Mouse (Mus musculus) cerebellum, adult 2 months (tissue): ENCODE measurements around the gene Epas1.

Experiments used
- CTCF ChIP-seq: fragments of 200-500 bp; IDR thresholded peaks from 2 replicates; pipeline ENCODE4 v1.5.1; 2011; ENCODE audit warnings: low read depth, mild to moderate bottlenecking, control low read depth, low read length, moderate library complexity, borderline replicate concordance; ENCODE audit not compliant: insufficient read depth
- POLR2A ChIP-seq: fragments of 200-500 bp; IDR thresholded peaks from 2 replicates; pipeline ENCODE4 v1.6.1; 2011; ENCODE audit warnings: low read length, control low read depth, borderline replicate concordance; ENCODE audit not compliant: insufficient read depth

DNA sequence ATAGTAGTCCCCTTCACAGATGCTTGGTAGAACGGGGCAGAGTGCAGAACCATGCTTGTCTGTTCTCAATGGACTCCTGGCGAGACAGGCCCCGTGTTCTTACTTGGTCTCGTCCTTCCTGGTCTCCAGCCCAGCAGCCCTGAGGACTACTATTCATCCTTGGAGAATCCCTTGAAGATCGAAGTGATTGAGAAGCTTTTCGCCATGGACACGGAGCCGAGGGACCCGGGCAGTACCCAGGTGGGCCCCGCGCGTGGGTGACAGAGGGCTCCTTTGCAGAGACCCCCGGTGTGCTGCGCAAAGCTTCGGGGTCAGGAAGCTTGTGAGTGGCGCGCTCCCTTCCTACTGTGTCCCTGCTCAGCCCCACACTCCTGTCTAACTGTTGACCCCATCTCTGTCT, 72.9 kb downstream of the Epas1 start:
- TF ChIP-seq POLR2A (no peak), CTCF (no peak)
